Mouse (Mus musculus): Measurements from ENCODE around the gene Osbpl8. TPM values are rescaled to one million over a fixed set of nuclear protein-coding genes. Genes with fewer than 3 reads are reported as not detected.

The Osbpl8 gene
- total and polyA plus RNA-seq, 3 experiments: 10.9 to 73.7 (median 70.0) TPM

DNA sequence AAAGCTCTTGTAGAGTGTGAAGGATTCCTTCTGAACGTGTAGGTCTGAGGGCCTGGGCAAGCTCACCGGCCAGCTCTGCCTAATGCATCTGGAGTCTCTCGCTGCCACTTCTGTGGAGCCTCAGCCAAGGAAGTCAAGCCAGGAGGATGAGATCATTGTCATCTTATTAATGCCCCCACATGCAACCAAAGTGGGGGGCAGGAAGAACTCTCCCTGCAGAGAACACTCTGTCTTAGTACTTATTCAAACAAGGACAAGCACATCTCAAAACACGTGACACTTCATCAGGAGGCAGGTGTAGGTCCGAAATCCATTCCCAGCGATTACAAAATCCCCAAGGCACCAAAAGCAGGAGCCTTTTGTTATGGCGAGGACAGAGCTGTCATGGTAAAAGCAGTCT, 177.2 kb downstream of the Osbpl8 start:
- 68% methylated on average over 7 of the region's 7 CpGs for WGBS
- H3K27me3 ChIP-seq (ENCODE audit: control insufficient read depth, insufficient read depth, low read length): peaks cover 1% of the 10 kb centered on the region; the same call in 1 of the 2 replicates
- intact Hi-C loops (cut with DNase I): no loop called here
- no peaks in the 10 kb centered on the region for H3K79me2 ChIP-seq (replicated peaks; ENCODE audit: control insufficient read depth, insufficient read depth, low read length)
- no peak overlapping the region for H3K9ac ChIP-seq (ENCODE audit: low read depth, low read length)
- TF ChIP-seq POLR2A (IDR thresholded peaks at IDR 0.05; ENCODE audit: insufficient read depth, low read depth, low read length) (no peak), EP300 (IDR thresholded peaks at IDR 0.05; ENCODE audit: insufficient read depth, low read depth, low read length) (no peak), CTCF (IDR thresholded peaks at IDR 0.05) (no peak)
- no peaks in the 10 kb centered on the region for H3K36me3 ChIP-seq (ENCODE audit: control insufficient read depth, insufficient read depth, low read length)
- no peaks in the 10 kb centered on the region for H3K4me1 ChIP-seq (ENCODE audit: control insufficient read depth, insufficient read depth, low read length)
- no peak overlapping the region for H3K4me3 ChIP-seq
- H3K27ac ChIP-seq: no peak overlapping the region
- DNase-seq: no peak

GRCm38 (mm10) chr10:111343555-111343954, 179.0 kb downstream of the Osbpl8 start:
- 83% methylated on average over 5 of the region's 5 CpGs for WGBS
- no peak for TF ChIP-seq CTCF (IDR thresholded peaks at IDR 0.05)
- TF ChIP-seq POLR2A (IDR thresholded peaks at IDR 0.05; ENCODE audit: insufficient read depth, low read depth, low read length): no peak
- TF ChIP-seq EP300 (IDR thresholded peaks at IDR 0.05; ENCODE audit: insufficient read depth, low read depth, low read length): no peak

More at GRCm38 (mm10) chr10:111343555-111343954, 179.0 kb downstream of the Osbpl8 start:
- DNase-seq: no peak
- H3K27me3 ChIP-seq (ENCODE audit: control insufficient read depth, insufficient read depth, low read length): peaks cover 1% of the 10 kb centered on the region; the same call in 1 of the 2 replicates
- H3K4me1 ChIP-seq (ENCODE audit: control insufficient read depth, insufficient read depth, low read length): no peaks in the 10 kb centered on the region
- H3K79me2 ChIP-seq (replicated peaks; ENCODE audit: control insufficient read depth, insufficient read depth, low read length): no peaks in the 10 kb centered on the region
- no peak overlapping the region for H3K27ac ChIP-seq
- intact Hi-C loops (cut with DNase I): no loop called here
- H3K4me3 ChIP-seq: no peak overlapping the region
- H3K9ac ChIP-seq (ENCODE audit: low read depth, low read length): no peak overlapping the region
- no peaks in the 10 kb centered on the region for H3K36me3 ChIP-seq (ENCODE audit: control insufficient read depth, insufficient read depth, low read length)

Other genes starting within 250 kb of the Osbpl8 start
- 10 to 100 TPM; 37.0 to 41.6 TPM for gene Csrp2, start 245.0 kb upstream of the Osbpl8 start, total RNA-seq (2021)
- gene Csrp2, start 245.0 kb upstream of the Osbpl8 start, polyA plus RNA-seq (2012; rRNA removed): 39.3 and 39.5 TPM in 2 replicates
- 10 to 100 TPM; 20.5 to 27.6 TPM for gene Zdhhc17, start 154.6 kb upstream of the Osbpl8 start, total RNA-seq (2021)
- 19.0 and 32.2 TPM in 2 replicates for gene Zdhhc17, start 154.6 kb upstream of the Osbpl8 start, polyA plus RNA-seq (2012; rRNA removed)
- 1 to 10 TPM; 2.4 to 2.7 TPM for gene Bbs10, start 133.9 kb downstream of the Osbpl8 start, total RNA-seq (2021)
- 1.1 and 2.5 TPM in 2 replicates for gene Bbs10, start 133.9 kb downstream of the Osbpl8 start, polyA plus RNA-seq (2012; rRNA removed)

All from heart, adult 2 months (tissue).